Mouse (Mus musculus) left cerebral cortex, adult 2 months (tissue): ENCODE measurements around the gene Cnnm3. TPM values are rescaled to one million over a fixed set of nuclear protein-coding genes. Genes with fewer than 3 reads are reported as not detected.

Experiments used
- DNase-seq, 2 experiments: peaks; one replicate each; pipeline ENCODE4 v3.0.0; 2021 to 2022; ENCODE audit warnings: low spot score in 2 of 2, mixed read lengths in 1 of 2; ENCODE audit errors: extremely low spot score in 1 of 2
- H3K27ac ChIP-seq: fragments of 200-600 bp; 2 replicates; pipeline ENCODE4 v1.8.1; 2022
- H3K4me3 ChIP-seq: fragments of 200-600 bp; 2 replicates; pipeline ENCODE4 v1.8.1; 2022
- CTCF ChIP-seq: fragments of 200-600 bp; IDR thresholded peaks from 2 replicates; pipeline ENCODE4 v1.8.1; 2022; ENCODE audit warnings: antibody characterized with exemption, mild to moderate bottlenecking, moderate library complexity
- intact Hi-C: fragments of 180-260 bp; cut with DNase I; formaldehyde crosslinking; loops from one replicate; pipeline ENCODE4 v1.15.1; 2025
- microRNA-seq, 2 experiments: library from miRNA; unstranded; fragments of <30 nt; microRNA quantifications; one replicate each; pipeline ENCODE4 v1.2.0; 2021
- total RNA-seq, 2 experiments: library from RNA; stranded (reverse); gene quantifications; 2 replicates each; pipeline ENCODE4 v1.2.3; 2021

The Cnnm3 gene
- total RNA-seq, 2 experiments from 2014 or later: 29.8 to 34.9 TPM

- intact Hi-C loops: no loop called here
- no peak for DNase-seq
- Histone ChIP-seq H3K4me3 (no peak overlapping the region), H3K27ac (no peak overlapping the region)
- TF ChIP-seq CTCF: no peak
These were observed 62.7 kb downstream of the Cnnm3 start for GRCm38 (mm10) chr1:36574196-36574955.

- DNase-seq: no peak
- Histone ChIP-seq H3K4me3 (no peak overlapping the region), H3K27ac (no peak overlapping the region)
- intact Hi-C loops: no loop called here
- no peak for TF ChIP-seq CTCF
These were observed 63.7 kb downstream of the Cnnm3 start for GRCm38 (mm10) chr1:36575347-36575746.

GRCm38 (mm10) chr1:36576991-36577675, 65.5 kb downstream of the Cnnm3 start:
- H3K27ac ChIP-seq: no peak overlapping the region
- no peak overlapping the region for H3K4me3 ChIP-seq
- no peak for DNase-seq
- intact Hi-C loops: no loop called here
- TF ChIP-seq CTCF: no peak

Small RNA genes lying within 50 kb of the gene (microRNA-seq; reads per million reads assigned to microRNA genes)
- gene Gm47280: 0 reads per million in 2 experiments

Other genes with a start within 250 kb of the Cnnm3 start
- under 1 TPM; 0.40 to 0.50 TPM for gene Neurl3, start 237.2 kb upstream of the Cnnm3 start, total RNA-seq
- 10 to 100 TPM; 16.1 to 23.5 TPM for gene Arid5a, start 204.1 kb upstream of the Cnnm3 start, total RNA-seq
- gene Kansl3, start 142.7 kb upstream of the Cnnm3 start, total RNA-seq: 10 to 100 TPM; 60.7 to 66.0 TPM
- not detected for gene Fer1l5, start 139.6 kb upstream of the Cnnm3 start, total RNA-seq
- gene Lman2l, start 66.6 kb upstream of the Cnnm3 start, total RNA-seq: 10 to 100 TPM; 43.5 to 51.0 TPM
- 10 to 100 TPM; 13.2 to 13.8 TPM for gene Cnnm4, start 40.2 kb upstream of the Cnnm3 start, total RNA-seq
- 1 to 10 TPM; 5.0 to 8.1 TPM for gene Ankrd23, start 25.0 kb downstream of the Cnnm3 start, total RNA-seq
- gene Gm42417, start 27.6 kb downstream of the Cnnm3 start, total RNA-seq: not detected
- 10 to 100 TPM; 12.0 to 14.8 TPM for gene Ankrd39, start 35.6 kb downstream of the Cnnm3 start, total RNA-seq
- gene Sema4c, start 46.5 kb downstream of the Cnnm3 start, total RNA-seq: 10 to 100 TPM; 17.7 to 18.4 TPM
- under 1 TPM in 1 of 2 experiments, not detected in 1; 0.40 TPM for gene Fam178b, start 171.3 kb downstream of the Cnnm3 start, total RNA-seq
- gene Cox5b, start 179.6 kb downstream of the Cnnm3 start, total RNA-seq: 100 to 1,000 TPM; 533 to 600 TPM
- gene 4933424G06Rik, start 198.3 kb downstream of the Cnnm3 start, total RNA-seq: under 1 TPM in 1 of 2 experiments, not detected in 1; 0.41 TPM
- gene Actr1b, start 202.6 kb downstream of the Cnnm3 start, total RNA-seq: 100 to 1,000 TPM; 323 to 361 TPM
- gene Zap70, start 249.9 kb downstream of the Cnnm3 start, total RNA-seq: 1 to 10 TPM; 1.7 to 2.1 TPM